Mouse (Mus musculus) liver, embryonic 13.5 days (tissue): ENCODE data around the gene Timp2. TPM values are rescaled to one million over a fixed set of nuclear protein-coding genes. Genes with fewer than 3 reads are reported as not detected.

Source experiments
- ATAC-seq: fragments of 200-750 bp; cut with Nextera tagmentation; 2 replicates; pipeline ENCODE4 v1.8.0; 2017; ENCODE audit warnings: low read depth, mild to moderate bottlenecking, moderate number of reproducible peaks, moderate library complexity
- DNase-seq: peaks from one replicate; pipeline ENCODE4 v3.0.0; 2022
- H3K27ac ChIP-seq: fragments of 300-500 bp; sonication (generic); 2 replicates; pipeline ENCODE4 v1.5.1; 2015; ENCODE audit warnings: moderate library complexity, mild to moderate bottlenecking, inconsistent platforms
- H3K27me3 ChIP-seq: fragments of 300-500 bp; sonication (generic); 2 replicates; pipeline ENCODE4 v1.6.1; 2015; ENCODE audit warnings: mild to moderate bottlenecking, inconsistent platforms
- H3K36me3 ChIP-seq: fragments of 300-500 bp; sonication (generic); 2 replicates; pipeline ENCODE4 v1.6.1; 2015; ENCODE audit warnings: mild to moderate bottlenecking, inconsistent platforms
- H3K4me1 ChIP-seq: fragments of 300-500 bp; sonication (generic); replicated peaks from 2 replicates; pipeline ENCODE4 v1.6.1; 2015; ENCODE audit warnings: inconsistent platforms
- H3K4me2 ChIP-seq: fragments of 300-500 bp; sonication (generic); 2 replicates; pipeline ENCODE4 v1.6.1; 2015; ENCODE audit warnings: inconsistent platforms, mild to moderate bottlenecking, moderate library complexity
- H3K4me3 ChIP-seq: fragments of 300-500 bp; sonication (generic); replicated peaks from 2 replicates; pipeline ENCODE4 v1.5.1; 2015; ENCODE audit warnings: mild to moderate bottlenecking, inconsistent platforms
- H3K9ac ChIP-seq: fragments of 300-500 bp; sonication (generic); 2 replicates; pipeline ENCODE4 v1.6.1; 2015; ENCODE audit warnings: mild to moderate bottlenecking, inconsistent platforms
- H3K9me3 ChIP-seq: fragments of 300-500 bp; sonication (generic); replicated peaks from 2 replicates; pipeline ENCODE4 v1.6.1; 2016; ENCODE audit warnings: inconsistent platforms
- WGBS: fragments of 180-500 bp; shearing (Covaris S2); methylation state at CpG from one replicate; pipeline ENCODE4 v1.1.7; 2015; ENCODE audit not compliant: insufficient replicate concordance; 5-methylcytosine and 5-hydroxymethylcytosine counted together
- polyA plus RNA-seq: library from polyadenylated mRNA; unstranded; fragments of >200 nt; fragmentation: Nextera tagmentation; extraction: Ambion mirVana; gene quantifications from 2 replicates; pipeline ENCODE4 v1.2.1, GENCODE M21; 2015

Timp2 gene
- polyA plus RNA-seq, 1 experiment from 2014 or later, result 5.5 TPM

- Histone ChIP-seq H3K4me2 (peak overlapping the region; percentile 95), H3K4me1 (peaks cover 32% of the 10 kb centered on the region), H3K36me3 (peaks cover 33% of the 10 kb centered on the region), H3K9ac (peak overlapping the region; percentile 85), H3K9me3 (no peaks in the 10 kb centered on the region), H3K27ac (peak overlapping the region; percentile 60), H3K4me3 (peak overlapping the region; percentile 79), H3K27me3 (peaks cover 6% of the 10 kb centered on the region; the same call in 1 of the 2 replicates)
- DNase-seq (no peak), ATAC-seq (no peak)
- 1% methylated on average over 22 of the region's 22 CpGs for WGBS
Measured at GRCm38 (mm10) chr11:118289562-118289961, 66.0 kb downstream of the Timp2 start.

GRCm38 (mm10) chr11:118289037-118289511, 66.5 kb downstream of the Timp2 start:
- Histone ChIP-seq H3K36me3 (peaks cover 38% of the 10 kb centered on the region), H3K27ac (0 out of 2 replicates have a peak overlapping the region, but pooled peaks have one; percentile 60), H3K4me3 (peak overlapping the region; percentile 79), H3K4me2 (peak overlapping the region; percentile 95), H3K4me1 (peaks cover 32% of the 10 kb centered on the region), H3K9ac (peak overlapping the region; percentile 85), H3K27me3 (peaks cover 6% of the 10 kb centered on the region; the same call in 1 of the 2 replicates), H3K9me3 (no peaks in the 10 kb centered on the region)
- ATAC-seq (no peak), DNase-seq (no peak)
- WGBS, result 1% methylated on average over 16 of the region's 16 CpGs

GRCm38 (mm10) chr11:118287573-118287972, 68.0 kb downstream of the Timp2 start:
- DNase-seq (no peak), ATAC-seq (no peak)
- H3K27me3 ChIP-seq, result peaks cover 1% of the 10 kb centered on the region; the same call in 1 of the 2 replicates
- H3K4me1 ChIP-seq, result peaks cover 32% of the 10 kb centered on the region
- H3K4me3 ChIP-seq, result no peak overlapping the region
- 82% methylated on average over 9 of the region's 9 CpGs for WGBS
- H3K36me3 ChIP-seq, result peaks cover 53% of the 10 kb centered on the region
- no peak overlapping the region for H3K27ac ChIP-seq
- no peak overlapping the region for H3K9ac ChIP-seq
- H3K9me3 ChIP-seq, result no peaks in the 10 kb centered on the region
- no peak overlapping the region for H3K4me2 ChIP-seq

DNA sequence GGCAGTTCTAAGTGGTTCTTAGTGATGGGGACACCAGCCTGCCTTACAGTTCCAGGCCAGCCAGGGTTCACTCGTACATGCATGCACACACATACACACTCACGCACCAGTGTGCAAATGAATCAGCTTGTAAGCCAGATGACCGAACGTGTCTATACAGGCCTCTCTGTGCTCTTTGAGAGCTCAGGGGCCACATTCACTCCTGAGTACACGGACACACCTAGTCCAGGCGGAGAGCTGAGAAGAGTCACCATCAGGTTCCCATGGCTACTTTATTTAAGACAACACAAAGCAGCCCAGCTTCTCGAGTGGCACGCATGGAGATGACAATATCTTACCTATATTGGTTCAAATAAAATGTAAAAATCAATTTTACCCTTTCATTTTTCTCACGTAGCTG, 69.1 kb downstream of the Timp2 start:
- WGBS, result 85% methylated on average over 9 of the region's 9 CpGs

DNA sequence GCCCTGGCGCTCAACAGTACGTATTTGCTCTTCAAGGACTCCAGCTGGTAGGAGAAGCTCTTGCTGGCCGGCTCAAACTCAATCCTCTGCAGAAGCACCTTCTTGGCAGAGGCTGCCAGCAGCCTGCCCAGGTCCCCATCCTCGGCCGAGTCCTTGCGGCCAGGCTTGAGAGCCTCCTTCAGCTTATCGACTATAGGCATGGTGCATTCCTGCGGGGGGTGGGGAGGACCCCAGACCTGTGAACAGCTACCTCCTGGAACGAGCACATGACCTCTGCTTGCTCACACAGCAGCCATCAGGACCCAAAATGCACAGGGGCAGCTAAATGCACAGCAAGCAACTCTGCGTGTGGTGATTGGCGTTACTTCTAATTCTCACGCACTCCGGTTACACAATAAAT, 69.7 kb downstream of the Timp2 start:
- H3K9ac ChIP-seq, result no peak overlapping the region
- no peaks in the 10 kb centered on the region for H3K9me3 ChIP-seq
- H3K27me3 ChIP-seq, result no peaks in the 10 kb centered on the region
- peaks cover 69% of the 10 kb centered on the region for H3K36me3 ChIP-seq
- H3K27ac ChIP-seq, result no peak overlapping the region
- no peak overlapping the region for H3K4me2 ChIP-seq
- no peak overlapping the region for H3K4me3 ChIP-seq
- no peak for DNase-seq
- WGBS, result 87% methylated on average over 13 of the region's 13 CpGs
- peaks cover 28% of the 10 kb centered on the region for H3K4me1 ChIP-seq
- no peak for ATAC-seq

More for the DNA sequence above, 69.1 kb downstream of the Timp2 start:
- Histone ChIP-seq H3K27ac (no peak overlapping the region), H3K4me2 (no peak overlapping the region), H3K27me3 (no peaks in the 10 kb centered on the region), H3K9ac (no peak overlapping the region), H3K9me3 (no peaks in the 10 kb centered on the region), H3K36me3 (peaks cover 65% of the 10 kb centered on the region), H3K4me3 (no peak overlapping the region), H3K4me1 (peaks cover 32% of the 10 kb centered on the region)
- ATAC-seq (no peak), DNase-seq (no peak)

DNA sequence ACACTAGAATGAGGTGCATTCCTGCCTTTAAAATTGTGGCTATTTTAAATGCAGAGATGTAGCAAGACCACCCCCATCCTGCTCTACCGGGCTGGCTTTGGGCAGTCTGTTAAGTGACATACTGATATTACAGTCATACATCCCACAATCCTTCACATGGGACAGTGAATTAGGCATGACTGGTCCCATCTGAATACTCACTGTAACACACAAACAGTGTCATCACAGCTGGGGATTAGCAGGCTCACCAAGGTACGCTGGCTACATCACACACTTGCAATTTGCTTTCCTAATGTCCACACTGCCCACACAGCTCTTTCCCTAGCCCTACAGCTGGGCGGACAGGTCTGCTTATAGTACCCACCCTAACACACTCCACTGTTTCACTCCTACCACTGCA, 75.3 kb downstream of the Timp2 start:
- no peaks in the 10 kb centered on the region for H3K9me3 ChIP-seq
- WGBS, result 76% methylated on average over 3 of the region's 3 CpGs
- no peaks in the 10 kb centered on the region for H3K27me3 ChIP-seq
- ATAC-seq (no peak), DNase-seq (no peak)
- H3K9ac ChIP-seq, result no peak overlapping the region
- H3K36me3 ChIP-seq, result peaks cover 98% of the 10 kb centered on the region
- H3K4me2 ChIP-seq, result no peak overlapping the region
- H3K4me3 ChIP-seq, result no peak overlapping the region
- H3K4me1 ChIP-seq, result no peaks in the 10 kb centered on the region
- H3K27ac ChIP-seq, result no peak overlapping the region

- Histone ChIP-seq H3K36me3 (peaks cover 98% of the 10 kb centered on the region), H3K4me2 (no peak overlapping the region), H3K27ac (no peak overlapping the region), H3K9ac (no peak overlapping the region), H3K4me3 (no peak overlapping the region), H3K9me3 (no peaks in the 10 kb centered on the region), H3K4me1 (no peaks in the 10 kb centered on the region), H3K27me3 (no peaks in the 10 kb centered on the region)
- DNase-seq, result no peak
- ATAC-seq, result no peak
- WGBS, result 81% methylated on average over 7 of the region's 7 CpGs
Measured at GRCm38 (mm10) chr11:118276328-118276727, 79.2 kb downstream of the Timp2 start.

DNA sequence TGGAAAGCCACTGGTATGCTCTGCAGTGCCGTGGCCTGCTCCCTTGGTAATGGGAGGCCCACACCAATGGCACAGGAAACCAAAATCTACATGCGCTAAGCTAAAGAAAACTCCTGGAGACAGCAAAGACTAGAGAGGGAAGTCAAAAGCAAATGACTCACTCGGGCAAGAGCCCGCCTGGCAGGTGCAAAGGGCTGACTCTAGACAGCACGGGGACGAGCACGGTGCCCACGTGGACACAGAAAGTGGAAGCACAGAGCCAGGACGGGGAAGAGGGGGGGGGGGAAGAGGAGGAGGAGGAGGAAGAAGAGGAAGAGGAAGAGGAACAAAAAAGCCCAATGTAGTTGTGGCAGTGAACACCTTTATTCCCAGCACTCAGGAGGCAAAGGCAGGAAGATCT, 80.4 kb downstream of the Timp2 start:
- ATAC-seq, result no peak
- Histone ChIP-seq H3K4me3 (no peak overlapping the region), H3K4me1 (no peaks in the 10 kb centered on the region), H3K9me3 (no peaks in the 10 kb centered on the region), H3K36me3 (peaks cover 98% of the 10 kb centered on the region), H3K4me2 (no peak overlapping the region), H3K27me3 (no peaks in the 10 kb centered on the region), H3K27ac (no peak overlapping the region), H3K9ac (no peak overlapping the region)
- no peak for DNase-seq
- 81% methylated on average over 9 of the region's 9 CpGs for WGBS

- Histone ChIP-seq H3K36me3 (peaks cover 96% of the 10 kb centered on the region), H3K9me3 (no peaks in the 10 kb centered on the region), H3K4me1 (no peaks in the 10 kb centered on the region), H3K4me2 (no peak overlapping the region), H3K9ac (no peak overlapping the region), H3K27me3 (no peaks in the 10 kb centered on the region), H3K4me3 (no peak overlapping the region), H3K27ac (no peak overlapping the region)
- DNase-seq (no peak), ATAC-seq (no peak)
- WGBS, result 75% methylated on average over 3 of the region's 3 CpGs
Measured at GRCm38 (mm10) chr11:118269827-118270226, 85.7 kb downstream of the Timp2 start.

DNA sequence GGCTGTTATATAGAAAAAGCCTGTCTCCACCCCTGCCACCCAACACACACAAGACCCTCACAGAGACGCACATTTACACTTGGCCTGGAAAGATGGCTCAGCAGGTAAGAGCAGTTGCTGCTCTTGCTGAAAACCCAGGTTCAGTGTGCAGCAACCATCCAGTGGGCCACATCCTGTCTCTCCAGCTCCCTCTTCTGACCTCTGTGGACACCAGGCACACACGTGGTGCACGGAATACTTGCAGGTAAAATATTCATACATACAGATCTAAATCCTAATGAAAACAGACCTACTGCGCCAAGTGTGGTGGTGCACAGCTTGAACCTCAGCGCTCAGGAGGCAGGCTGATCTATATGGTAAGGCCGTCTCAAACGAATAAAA, 88.9 kb downstream of the Timp2 start:
- Histone ChIP-seq H3K9me3 (no peaks in the 10 kb centered on the region), H3K4me2 (no peak overlapping the region), H3K36me3 (peaks cover 96% of the 10 kb centered on the region), H3K4me1 (no peaks in the 10 kb centered on the region), H3K9ac (no peak overlapping the region), H3K27me3 (no peaks in the 10 kb centered on the region), H3K4me3 (no peak overlapping the region), H3K27ac (no peak overlapping the region)
- ATAC-seq (no peak), DNase-seq (no peak)
- WGBS, result 76% methylated on average over 7 of the region's 7 CpGs

GRCm38 (mm10) chr11:118266044-118266665, 89.4 kb downstream of the Timp2 start:
- Histone ChIP-seq H3K36me3 (peaks cover 96% of the 10 kb centered on the region), H3K4me3 (no peak overlapping the region), H3K27ac (no peak overlapping the region), H3K9me3 (no peaks in the 10 kb centered on the region), H3K27me3 (no peaks in the 10 kb centered on the region), H3K4me2 (no peak overlapping the region), H3K9ac (no peak overlapping the region), H3K4me1 (no peaks in the 10 kb centered on the region)
- DNase-seq, result no peak
- no peak for ATAC-seq
- WGBS, result 84% methylated on average over 10 of the region's 10 CpGs

DNA sequence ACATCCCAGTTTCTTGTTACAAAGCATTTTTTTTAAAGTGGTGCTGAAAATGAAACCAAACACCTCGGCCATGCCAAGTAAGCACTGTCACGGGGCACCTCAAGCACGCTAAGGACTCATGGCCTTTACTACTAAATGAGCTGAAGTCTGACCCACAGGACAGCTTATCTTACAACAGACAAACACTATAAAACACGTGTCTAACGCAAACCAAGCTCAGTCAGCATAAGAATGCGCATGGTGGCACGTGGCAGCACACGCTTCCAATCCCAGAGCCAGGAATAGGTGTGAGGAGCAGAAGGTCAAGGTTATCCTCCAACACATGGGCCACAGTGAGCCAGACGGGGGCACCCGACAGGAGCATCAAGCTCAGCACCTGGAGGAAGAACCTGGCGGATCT, 89.9 kb downstream of the Timp2 start:
- peaks cover 98% of the 10 kb centered on the region for H3K36me3 ChIP-seq
- DNase-seq (no peak), ATAC-seq (no peak)
- 80% methylated on average over 11 of the region's 11 CpGs for WGBS
- no peak overlapping the region for H3K4me2 ChIP-seq
- H3K9ac ChIP-seq, result no peak overlapping the region
- no peaks in the 10 kb centered on the region for H3K9me3 ChIP-seq
- no peak overlapping the region for H3K4me3 ChIP-seq
- H3K4me1 ChIP-seq, result no peaks in the 10 kb centered on the region
- H3K27me3 ChIP-seq, result no peaks in the 10 kb centered on the region
- no peak overlapping the region for H3K27ac ChIP-seq
